Mouse (Mus musculus): Measurements from ENCODE around the gene Sox8. TPM values are rescaled to one million over a fixed set of nuclear protein-coding genes. Genes with fewer than 3 reads are reported as not detected.

Gene Sox8
- total and polyA plus RNA-seq, 3 experiments: not detected

DNA sequence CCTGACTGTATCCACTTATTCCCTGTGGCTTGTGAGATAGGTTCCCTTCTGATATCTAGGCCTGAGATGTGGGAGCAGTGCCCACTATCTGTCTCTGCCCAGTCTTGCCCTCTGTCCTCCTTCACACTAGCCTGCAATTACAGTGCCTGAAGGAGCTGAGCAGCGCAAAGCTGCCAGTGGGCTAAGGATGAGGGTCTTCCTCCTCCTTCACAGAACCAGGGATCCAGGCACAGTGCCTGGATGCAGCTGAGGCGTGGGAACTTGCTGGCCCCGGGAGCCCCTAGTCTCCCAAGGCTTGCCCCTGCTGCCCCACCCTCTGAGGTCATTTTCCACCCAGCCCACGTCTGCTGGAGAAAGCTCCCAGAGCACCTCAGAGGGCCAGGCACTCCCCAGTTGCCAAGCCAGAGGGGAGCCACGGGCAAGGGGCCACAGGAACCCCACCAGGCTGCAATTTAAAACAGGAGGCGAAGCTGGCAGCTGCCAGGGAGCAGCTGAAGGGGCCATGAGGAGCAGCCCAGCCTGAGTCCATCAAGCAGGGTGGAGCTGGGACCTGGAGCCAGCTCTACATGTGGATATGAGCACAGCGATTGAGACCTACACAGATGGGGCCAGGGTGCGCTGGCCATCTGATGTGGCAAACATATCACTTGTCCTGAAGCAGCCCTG, 40.0 kb downstream of the Sox8 start:
- no peaks in the 10 kb centered on the region for H3K4me1 ChIP-seq (ENCODE audit: control insufficient read depth in 1 of 2, insufficient read depth in 2 of 2)
- H3K4me2 ChIP-seq (ENCODE audit: insufficient read depth, low read depth, poor library complexity, severe bottlenecking): no peak overlapping the region
- in situ Hi-C loops (cut with MboI; ENCODE audit: low pct_ligation_motif_present, low pct_unique_long_range_greater_than_20kb, low sequenced_read_pairs) (no loop called here), dilution Hi-C loops (cut with MboI; ENCODE audit: extremely low pct_ligation_motif_present, extremely low pct_unique_long_range_greater_than_20kb, low sequenced_read_pairs) (no loop called here)
- H3K79me2 ChIP-seq (replicated peaks; ENCODE audit: control insufficient read depth, extremely low read depth, insufficient read depth, poor library complexity, severe bottlenecking): no peaks in the 10 kb centered on the region
- H3K9ac ChIP-seq (ENCODE audit: insufficient read depth, low read depth): no peak overlapping the region
- no peaks in the 10 kb centered on the region for H3K36me3 ChIP-seq (replicated peaks in 1 of 2; ENCODE audit: control insufficient read depth in 1 of 2, insufficient read depth in 1 of 2, low read length in 1 of 2)
- no peak overlapping the region for H3K4me3 ChIP-seq (replicated peaks in 1 of 3; ENCODE audit: low read depth in 2 of 3, low read length in 2 of 3, poor library complexity in 1 of 3)
- DNase-seq (ENCODE audit: extremely low read depth): no peak
- no peak for TF ChIP-seq USF1 (IDR thresholded peaks at IDR 0.05; ENCODE audit: low read depth, low read length)
- TF ChIP-seq MXI1 (IDR thresholded peaks at IDR 0.05; ENCODE audit: low read depth, low read length): no peak
- TF ChIP-seq MAFK (IDR thresholded peaks at IDR 0.05; ENCODE audit: insufficient replicate concordance, low read length): no peak
- TF ChIP-seq ZKSCAN1 (IDR thresholded peaks at IDR 0.05; ENCODE audit: borderline replicate concordance, low read depth, low read length): no peak
- no peak for TF ChIP-seq ETS1 (conservative IDR thresholded peaks at IDR 0.05; ENCODE audit: low read depth, low read length)
- no peak for TF ChIP-seq RCOR1 (conservative IDR thresholded peaks at IDR 0.05; ENCODE audit: low read depth, low read length)
- no peak for TF ChIP-seq PAX5 (IDR thresholded peaks at IDR 0.05; ENCODE audit: low read length)
- no peak for TF ChIP-seq MAZ (IDR thresholded peaks at IDR 0.05; ENCODE audit: low read depth, low read length)
- no peak for TF ChIP-seq UBTF (IDR thresholded peaks at IDR 0.05; ENCODE audit: low read depth, low read length)
- no peak for TF ChIP-seq JUN (IDR thresholded peaks at IDR 0.05; ENCODE audit: insufficient read depth, low read depth, low read length)
- no peak for TF ChIP-seq ZC3H11A (IDR thresholded peaks at IDR 0.05; ENCODE audit: low read depth, low read length)
- TF ChIP-seq E2F4 (IDR thresholded peaks at IDR 0.05; ENCODE audit: insufficient replicate concordance, low read depth, low read length): no peak
- no peak for TF ChIP-seq MYC (IDR thresholded peaks at IDR 0.05; ENCODE audit: low read depth, low read length)
- TF ChIP-seq GABPA (IDR thresholded peaks at IDR 0.05; ENCODE audit: insufficient replicate concordance, low read depth, low read length): no peak
- no peak for TF ChIP-seq CHD1 (IDR thresholded peaks at IDR 0.05; ENCODE audit: low read depth, low read length)
- TF ChIP-seq BHLHE40 (IDR thresholded peaks at IDR 0.05; ENCODE audit: low read depth, low read length): no peak
- TF ChIP-seq HCFC1 (IDR thresholded peaks at IDR 0.05; ENCODE audit: low read depth, low read length): no peak
- no peak for TF ChIP-seq CTCF (conservative IDR thresholded peaks at IDR 0.05 in 1 of 2, IDR thresholded peaks at IDR 0.05 in 1 of 2; ENCODE audit: low read depth in 2 of 2, low read length in 2 of 2)
- TF ChIP-seq MEF2A (IDR thresholded peaks at IDR 0.05; ENCODE audit: borderline replicate concordance, low read depth, low read length): no peak
- no peak for TF ChIP-seq MAX (IDR thresholded peaks at IDR 0.05; ENCODE audit: low read length)
- H3K9me3 ChIP-seq (replicated peaks; ENCODE audit: low read length): no peaks in the 10 kb centered on the region
- no peak overlapping the region for H3K27ac ChIP-seq (ENCODE audit: insufficient read depth, low read depth)
- peaks cover 98% of the 10 kb centered on the region for H3K27me3 ChIP-seq (replicated peaks)

DNA sequence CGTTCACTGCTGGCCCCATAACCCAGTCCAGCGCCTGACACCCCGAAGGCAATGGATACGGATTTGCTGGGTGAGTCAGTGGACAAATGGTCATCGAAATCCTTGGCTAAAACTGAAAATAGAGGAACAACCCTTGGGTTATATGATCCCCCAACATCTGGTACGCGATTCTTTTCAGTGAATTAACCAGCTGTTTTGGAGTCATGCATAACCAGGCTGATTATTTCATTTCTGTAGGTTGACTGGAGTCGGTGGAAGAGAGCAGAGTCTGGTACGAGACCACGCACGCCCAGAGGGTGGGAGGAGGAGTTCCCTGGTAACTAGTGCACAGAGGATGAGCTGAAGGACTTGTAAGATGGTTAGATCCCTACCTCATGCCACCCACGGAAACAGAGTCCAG, 48.4 kb downstream of the Sox8 start:
- Histone ChIP-seq H3K27ac (ENCODE audit: insufficient read depth, low read depth) (no peak overlapping the region), H3K4me2 (ENCODE audit: insufficient read depth, low read depth, poor library complexity, severe bottlenecking) (no peak overlapping the region), H3K4me3 (replicated peaks in 1 of 3; ENCODE audit: low read depth in 2 of 3, low read length in 2 of 3, poor library complexity in 1 of 3) (no peak overlapping the region), H3K27me3 (replicated peaks) (peaks cover 77% of the 10 kb centered on the region), H3K36me3 (replicated peaks in 1 of 2; ENCODE audit: control insufficient read depth in 1 of 2, insufficient read depth in 1 of 2, low read length in 1 of 2) (no peaks in the 10 kb centered on the region), H3K79me2 (replicated peaks; ENCODE audit: control insufficient read depth, extremely low read depth, insufficient read depth, poor library complexity, severe bottlenecking) (no peaks in the 10 kb centered on the region), H3K4me1 (ENCODE audit: control insufficient read depth in 1 of 2, insufficient read depth in 2 of 2) (peaks cover 0 to 2% of the 10 kb centered on the region in 2 experiments; a peak in 1 of 4 replicates), H3K9me3 (replicated peaks; ENCODE audit: low read length) (no peaks in the 10 kb centered on the region), H3K9ac (ENCODE audit: insufficient read depth, low read depth) (no peak overlapping the region)
- dilution Hi-C loops (cut with MboI; ENCODE audit: extremely low pct_ligation_motif_present, extremely low pct_unique_long_range_greater_than_20kb, low sequenced_read_pairs) (no loop called here), in situ Hi-C loops (cut with MboI; ENCODE audit: low pct_ligation_motif_present, low pct_unique_long_range_greater_than_20kb, low sequenced_read_pairs) (no loop called here)
- no peak for DNase-seq (ENCODE audit: extremely low read depth)
- no peak for TF ChIP-seq SMC3 (IDR thresholded peaks at IDR 0.05; ENCODE audit: low read depth, low read length)
- no peak for TF ChIP-seq USF1 (IDR thresholded peaks at IDR 0.05; ENCODE audit: low read depth, low read length)
- no peak for TF ChIP-seq JUN (IDR thresholded peaks at IDR 0.05; ENCODE audit: insufficient read depth, low read depth, low read length)
